Mouse (Mus musculus) CD4-positive, CD25-positive, alpha-beta regulatory T cell, adult 9 weeks (primary cell): Measurements from ENCODE around the gene Adam3. TPM values are rescaled to one million over a fixed set of nuclear protein-coding genes. Genes with fewer than 3 reads are reported as not detected.

Source experiments
- polyA plus RNA-seq: library from polyadenylated mRNA; unstranded; fragments of 100-300 nt; shearing (Covaris generic); gene quantifications from one replicate; pipeline ENCODE4 v1.2.1, GENCODE M21; 2017

Adam3 gene
- not detected for polyA plus RNA-seq

GRCm38 (mm10) chr8:24725630-24726029 is at the start of gene Adam3:
Adam3 (minus strand) TSS chr8:24725852.

Other genes starting within 250 kb of the Adam3 start
- gene Adam5, start 98.5 kb upstream of the Adam3 start, polyA plus RNA-seq, result not detected